Mouse (Mus musculus) limb, embryonic 14.5 days (tissue): Measurements from ENCODE around the gene Ralgapa1. TPM values are rescaled to one million over a fixed set of nuclear protein-coding genes. Genes with fewer than 3 reads are reported as not detected.

ENCODE experiments used
- ATAC-seq: fragments of 200-750 bp; cut with Nextera tagmentation; 2 replicates; pipeline ENCODE4 v1.8.0; 2017; ENCODE audit warnings: low read depth, moderate number of reproducible peaks, moderate TSS enrichment; ENCODE audit not compliant: low FRiP score
- DNase-seq: peaks from one replicate; pipeline ENCODE4 v3.0.0-alpha.2; 2015; ENCODE audit warnings: low spot score
- H3K27ac ChIP-seq: fragments of 300-500 bp; sonication (generic); replicated peaks from 2 replicates; pipeline ENCODE4 v1.5.1; 2014; ENCODE audit warnings: low read depth, mild to moderate bottlenecking, low read length, moderate library complexity, mixed read lengths
- H3K27me3 ChIP-seq: fragments of 300-500 bp; sonication (generic); 2 replicates; pipeline ENCODE4 v1.6.1; 2014; ENCODE audit warnings: low read length, mixed read lengths; ENCODE audit not compliant: control insufficient read depth, insufficient read depth
- H3K36me3 ChIP-seq: fragments of 300-500 bp; sonication (generic); 2 replicates; pipeline ENCODE4 v1.6.1; 2014; ENCODE audit warnings: mild to moderate bottlenecking, low read length, moderate library complexity, mixed read lengths; ENCODE audit not compliant: control insufficient read depth, insufficient read depth
- H3K4me1 ChIP-seq: fragments of 300-500 bp; sonication (generic); 2 replicates; pipeline ENCODE4 v1.6.1; 2014; ENCODE audit warnings: antibody characterized with exemption, low read length, mixed read lengths; ENCODE audit not compliant: control insufficient read depth, insufficient read depth
- H3K4me2 ChIP-seq: fragments of 300-500 bp; sonication (generic); replicated peaks from 2 replicates; pipeline ENCODE4 v1.6.1; 2014; ENCODE audit warnings: low read depth, mild to moderate bottlenecking, low read length, moderate library complexity; ENCODE audit not compliant: severe bottlenecking
- H3K4me3 ChIP-seq: fragments of 300-500 bp; sonication (generic); replicated peaks from 2 replicates; pipeline ENCODE4 v1.5.1; 2014; ENCODE audit warnings: low read length
- H3K9ac ChIP-seq: fragments of 300-500 bp; sonication (generic); 2 replicates; pipeline ENCODE4 v1.6.1; 2014; ENCODE audit warnings: mild to moderate bottlenecking, low read depth, low read length, moderate library complexity; ENCODE audit not compliant: severe bottlenecking
- H3K9me3 ChIP-seq: fragments of 300-500 bp; sonication (generic); 2 replicates; pipeline ENCODE4 v1.6.1; 2016; ENCODE audit warnings: low read length; ENCODE audit not compliant: control insufficient read depth
- POLR2A ChIP-seq: fragments of 200-500 bp; IDR thresholded peaks from 2 replicates; pipeline ENCODE4 v1.8.0; 2012; ENCODE audit warnings: inconsistent platforms, mild to moderate bottlenecking, moderate library complexity, borderline replicate concordance; ENCODE audit not compliant: insufficient read depth, insufficient read length; ENCODE audit errors: extremely low read depth
- WGBS: fragments of 180-500 bp; shearing (Covaris S2); extraction: QIAGEN DNeasy Blood & Tissue Kit; methylation state at CpG from one replicate; pipeline ENCODE4 v1.1.7; 2014; 5-methylcytosine and 5-hydroxymethylcytosine counted together
- polyA plus RNA-seq, 2 experiments: library from polyadenylated mRNA; depleted of rRNA in 1 of 2; stranded (reverse) in 1 of 2; unstranded in 1 of 2; fragments of >200 nt; fragmentation: Nextera tagmentation in 1 of 2; extraction: Ambion mirVana in 1 of 2; gene quantifications; 2 replicates each; pipeline versions ENCODE4 v1.2.1 to v1.2.3; 2012 to 2014

Ralgapa1 gene
- polyA plus RNA-seq, 2 experiments: 23.7 to 58.3 TPM

- Histone ChIP-seq H3K27ac (no peak overlapping the region), H3K36me3 (no peaks in the 10 kb centered on the region), H3K9me3 (no peaks in the 10 kb centered on the region), H3K4me2 (no peak overlapping the region), H3K27me3 (no peaks in the 10 kb centered on the region), H3K9ac (no peak overlapping the region), H3K4me1 (no peaks in the 10 kb centered on the region), H3K4me3 (no peak overlapping the region)
- 8% methylated on average over 6 of the region's 6 CpGs for WGBS
- TF ChIP-seq POLR2A: no peak
- DNase-seq (no peak), ATAC-seq (no peak)
These were observed 247.2 kb downstream of the Ralgapa1 start for GRCm38 (mm10) chr12:55573794-55574193.

- Histone ChIP-seq H3K27me3 (no peaks in the 10 kb centered on the region), H3K27ac (no peak overlapping the region), H3K4me1 (no peaks in the 10 kb centered on the region), H3K36me3 (no peaks in the 10 kb centered on the region), H3K9me3 (no peaks in the 10 kb centered on the region), H3K4me3 (no peak overlapping the region), H3K9ac (no peak overlapping the region), H3K4me2 (no peak overlapping the region)
- TF ChIP-seq POLR2A: no peak
- ATAC-seq: no peak
- no peak for DNase-seq
These were observed 247.9 kb downstream of the Ralgapa1 start for GRCm38 (mm10) chr12:55573089-55573488.

GRCm38 (mm10) chr12:55571661-55572060 is 249.3 kb downstream of the Ralgapa1 start:
- Histone ChIP-seq H3K4me3 (no peak overlapping the region), H3K4me1 (no peaks in the 10 kb centered on the region), H3K9me3 (no peaks in the 10 kb centered on the region), H3K27ac (no peak overlapping the region), H3K27me3 (no peaks in the 10 kb centered on the region), H3K36me3 (no peaks in the 10 kb centered on the region), H3K9ac (no peak overlapping the region), H3K4me2 (no peak overlapping the region)
- TF ChIP-seq POLR2A: no peak
- no peak for DNase-seq
- 78% methylated on average over 10 of the region's 10 CpGs for WGBS
- no peak for ATAC-seq

- H3K27me3 ChIP-seq: no peaks in the 10 kb centered on the region
- no peak overlapping the region for H3K4me3 ChIP-seq
- no peaks in the 10 kb centered on the region for H3K36me3 ChIP-seq
- H3K4me1 ChIP-seq: no peaks in the 10 kb centered on the region
- H3K4me2 ChIP-seq: no peak overlapping the region
- no peak overlapping the region for H3K27ac ChIP-seq
- 90% methylated on average over 10 of the region's 11 CpGs for WGBS
- H3K9me3 ChIP-seq: no peaks in the 10 kb centered on the region
- ATAC-seq (no peak), DNase-seq (no peak)
- no peak for TF ChIP-seq POLR2A
- H3K9ac ChIP-seq: no peak overlapping the region
These were observed 249.8 kb downstream of the Ralgapa1 start for GRCm38 (mm10) chr12:55571181-55571580.

GRCm38 (mm10) chr12:55570646-55571045 is 250.3 kb downstream of the Ralgapa1 start:
- no peaks in the 10 kb centered on the region for H3K4me1 ChIP-seq
- H3K9ac ChIP-seq: no peak overlapping the region
- DNase-seq: no peak
- H3K9me3 ChIP-seq: no peaks in the 10 kb centered on the region
- no peaks in the 10 kb centered on the region for H3K27me3 ChIP-seq
- no peak overlapping the region for H3K27ac ChIP-seq
- no peak for TF ChIP-seq POLR2A
- WGBS: 87% methylated on average over 9 of the region's 9 CpGs
- no peak overlapping the region for H3K4me2 ChIP-seq
- no peak overlapping the region for H3K4me3 ChIP-seq
- no peaks in the 10 kb centered on the region for H3K36me3 ChIP-seq
- ATAC-seq: no peak

- ATAC-seq (no peak), DNase-seq (no peak)
- Histone ChIP-seq H3K9me3 (no peaks in the 10 kb centered on the region), H3K9ac (no peak overlapping the region), H3K27ac (no peak overlapping the region), H3K36me3 (no peaks in the 10 kb centered on the region), H3K4me1 (no peaks in the 10 kb centered on the region), H3K27me3 (no peaks in the 10 kb centered on the region), H3K4me3 (no peak overlapping the region), H3K4me2 (no peak overlapping the region)
- no peak for TF ChIP-seq POLR2A
- 71% methylated on average over 6 of the region's 6 CpGs for WGBS
These were observed 251.3 kb downstream of the Ralgapa1 start for GRCm38 (mm10) chr12:55569676-55570075.
